Comparison of ENCODE assay signal across 8 mouse cellular contexts in genomic region chr11:70843701-70844551, GRCm38 (mm10). TPM values are rescaled to one million over a fixed set of nuclear protein-coding genes. Genes with fewer than 3 reads are reported as not detected.
A peak's percentile ranks its signal among the peaks of the same experiment; 100 is the strongest.
DNase-seq lines count a peak whose midpoint lies in the region; ATAC-seq lines count a peak whose summit lies in the region.

No protein-coding gene starts in this region.

- 11% methylated on average over 12 of the region's 12 CpGs for WGBS in heart, embryonic 14.5 days
- 26% methylated on average over 12 of the region's 12 CpGs for WGBS in liver, embryonic 11.5 days
- 18% methylated on average over 12 of the region's 12 CpGs for WGBS in stomach, embryonic 16.5 days

- H3K27me3 ChIP-seq in heart, embryonic 14.5 days (ENCODE audit: control insufficient read depth, insufficient read depth, low read length), result no peaks in the 10 kb centered on the region
- no peaks in the 10 kb centered on the region for H3K27me3 ChIP-seq in liver, embryonic 11.5 days (replicated peaks; ENCODE audit: control insufficient read depth, insufficient read depth, low read length)
- H3K27me3 ChIP-seq in stomach, embryonic 16.5 days (ENCODE audit: control insufficient read depth, insufficient read depth, low read length), result no peaks in the 10 kb centered on the region

- H3K4me3 ChIP-seq in heart, embryonic 14.5 days (ENCODE audit: control insufficient read depth in 1 of 2, insufficient read depth in 1 of 2, low read depth in 1 of 2, low read length in 2 of 2), result peak overlapping the region; percentile 39 to 96
- H3K4me3 ChIP-seq in liver, embryonic 11.5 days (ENCODE audit: low read depth, low read length), result peak overlapping the region; percentile 97
- peak overlapping the region; percentile 78 for H3K4me3 ChIP-seq in stomach, embryonic 16.5 days (replicated peaks; ENCODE audit: low read length)

- peak overlapping the region; percentile 67 for H3K9ac ChIP-seq in heart, embryonic 14.5 days (ENCODE audit: low read length)
- peak overlapping the region; percentile 94; the same call in 1 of the 2 replicates for H3K9ac ChIP-seq in liver, embryonic 11.5 days (ENCODE audit: low read depth, low read length)
- peak overlapping the region; percentile 62 for H3K9ac ChIP-seq in stomach, embryonic 16.5 days (ENCODE audit: low read length)

- DNase-seq in adrenal gland, postnatal 14 days, result peak; percentile 12
- DNase-seq in adrenal gland, adult 8-10 months, result no peak
- DNase-seq in ovary, postnatal 36 days (ENCODE audit: low spot score), result peak; percentile 16
- DNase-seq in ovary, postnatal 14 days (ENCODE audit: low spot score), result no peak
- DNase-seq in liver, embryonic 11.5 days (ENCODE audit: low spot score), result peak; percentile 36
- no peak for DNase-seq in spleen, adult 12 weeks (ENCODE audit: low spot score)

- H3K4me1 ChIP-seq in heart, embryonic 14.5 days (ENCODE audit: control insufficient read depth in 2 of 2, insufficient read depth in 2 of 2, low read length in 2 of 2), result peaks cover 5 to 8% of the 10 kb centered on the region in 2 experiments
- peaks cover 12% of the 10 kb centered on the region for H3K4me1 ChIP-seq in liver, embryonic 11.5 days (replicated peaks; ENCODE audit: control insufficient read depth, insufficient read depth, low read length)
- H3K4me1 ChIP-seq in stomach, embryonic 16.5 days (ENCODE audit: control insufficient read depth, insufficient read depth, low read length), result peaks cover 17% of the 10 kb centered on the region; the same call in 1 of the 2 replicates

- no peaks in the 10 kb centered on the region for H3K36me3 ChIP-seq in heart, embryonic 14.5 days (ENCODE audit: control insufficient read depth, insufficient read depth, low read length)
- no peaks in the 10 kb centered on the region for H3K36me3 ChIP-seq in liver, embryonic 11.5 days (ENCODE audit: control insufficient read depth, insufficient read depth, low read length)
- H3K36me3 ChIP-seq in stomach, embryonic 16.5 days (ENCODE audit: control insufficient read depth, insufficient read depth, low read length), result no peaks in the 10 kb centered on the region

- ATAC-seq in heart, embryonic 14.5 days (ENCODE audit: insufficient number of reproducible peaks, insufficient read depth, low FRiP score, low read depth), result no peak
- ATAC-seq in liver, embryonic 11.5 days (replicated peaks; ENCODE audit: low FRiP score), result peak; percentile 19
- peak; percentile 12; the same call in 1 of the 2 replicates for ATAC-seq in stomach, embryonic 16.5 days (ENCODE audit: insufficient read depth, low FRiP score)

- H3K4me2 ChIP-seq in heart, embryonic 14.5 days (ENCODE audit: low read length), result peak overlapping the region; percentile 82
- H3K4me2 ChIP-seq in liver, embryonic 11.5 days, result peak overlapping the region; percentile 80
- peak overlapping the region; percentile 66 for H3K4me2 ChIP-seq in stomach, embryonic 16.5 days (ENCODE audit: low read depth, low read length)

- peak overlapping the region; percentile 64 to 84 for H3K27ac ChIP-seq in heart, embryonic 14.5 days (replicated peaks in 1 of 2; ENCODE audit: control insufficient read depth in 1 of 2, insufficient read depth in 1 of 2, low read depth in 2 of 2, low read length in 2 of 2)
- no peak overlapping the region for H3K27ac ChIP-seq in liver, embryonic 11.5 days (ENCODE audit: low read depth, low read length)
- peak overlapping the region; percentile 69 for H3K27ac ChIP-seq in stomach, embryonic 16.5 days (ENCODE audit: low read length)

- H3K9me3 ChIP-seq in heart, embryonic 14.5 days (ENCODE audit: control insufficient read depth, low read length), result no peaks in the 10 kb centered on the region
- H3K9me3 ChIP-seq in liver, embryonic 11.5 days (ENCODE audit: control insufficient read depth, low read length), result no peaks in the 10 kb centered on the region
- no peaks in the 10 kb centered on the region for H3K9me3 ChIP-seq in stomach, embryonic 16.5 days (replicated peaks; ENCODE audit: control insufficient read depth, low read length)

RNA-seq across cellular contexts. Expression of gene Rabep1, which starts 0.7 kb away (rescaled TPM):
- 97.4 and 109 TPM in 2 replicates for total RNA-seq in adrenal gland, postnatal 14 days (2021)
- total RNA-seq in adrenal gland, adult 8-10 months (2022), result 100 to 1,000 TPM; 127 to 241 (median 172) TPM
- polyA plus RNA-seq in heart, embryonic 14.5 days (2014; fragmentation: Nextera tagmentation; extraction: Ambion mirVana), result 27.6 and 27.7 TPM in 2 replicates
- polyA plus RNA-seq in liver, embryonic 11.5 days (2014; fragmentation: Nextera tagmentation; extraction: Ambion mirVana), result 25.7 and 28.9 TPM in 2 replicates
- polyA plus RNA-seq in stomach, embryonic 16.5 days (2015; fragmentation: Nextera tagmentation; extraction: Ambion mirVana), result 22.2 and 27.5 TPM in 2 replicates

RNA-seq across cellular contexts. Expression of gene Scimp, which starts 31.5 kb away (rescaled TPM):
- total RNA-seq in adrenal gland, postnatal 14 days (2021), result 0.41 and 1.2 TPM in 2 replicates
- total RNA-seq in adrenal gland, adult 8-10 months (2022), result 1 to 10 TPM; 1.1 to 2.7 (median 2.0) TPM
- polyA plus RNA-seq in heart, embryonic 14.5 days (2014; fragmentation: Nextera tagmentation; extraction: Ambion mirVana), result 0.50 and 0.62 TPM in 2 replicates
- 0.30 and 0.82 TPM in 2 replicates for polyA plus RNA-seq in liver, embryonic 11.5 days (2014; fragmentation: Nextera tagmentation; extraction: Ambion mirVana)
- 0.66 TPM in 1 of 2 replicates, not detected in the other for polyA plus RNA-seq in stomach, embryonic 16.5 days (2015; fragmentation: Nextera tagmentation; extraction: Ambion mirVana)

Comparison
In these comparisons a context has a peak if more than half of its experiments do, and no peak if none do; other contexts are left out.
1. DNase-seq: peak in adrenal gland, postnatal 14 days (single experiment), ovary, postnatal 36 days (single experiment) and liver, embryonic 11.5 days (single experiment); none in adrenal gland, adult 8-10 months (single experiment), ovary, postnatal 14 days (single experiment) and spleen, adult 12 weeks (single experiment).
2. Peak in every context shown above with its lines, with median percentiles within 50 percentile points of each other: H3K4me2 ChIP-seq, H3K4me3 ChIP-seq and H3K9ac ChIP-seq.